Mouse (Mus musculus): ENCODE results near the gene Gm20388. TPM values are rescaled to one million over a fixed set of nuclear protein-coding genes. Genes with fewer than 3 reads are reported as not detected.
A peak's percentile ranks its signal among the peaks of the same experiment; 100 is the strongest.

The Gm20388 gene
- polyA plus RNA-seq, 1 experiment = 49.7 TPM

GRCm38 (mm10) chr8:122586749-122587148 is 2676.1 kb downstream of the Gm20388 start:
- no peak overlapping the region for H3K4me3 ChIP-seq (ENCODE audit: insufficient read depth, low read depth, low read length)
- no peak for TF ChIP-seq POLR2A (IDR thresholded peaks at IDR 0.05; ENCODE audit: low read depth, low read length)
- no peak for TF ChIP-seq CTCF (conservative IDR thresholded peaks at IDR 0.05; ENCODE audit: insufficient read depth, insufficient read length, low read depth, low read length)
- no peak for DNase-seq

GRCm38 (mm10) chr8:122593240-122593639 is 2682.6 kb downstream of the Gm20388 start:
- TF ChIP-seq CTCF (conservative IDR thresholded peaks at IDR 0.05; ENCODE audit: insufficient read depth, insufficient read length, low read depth, low read length) (no peak), POLR2A (IDR thresholded peaks at IDR 0.05; ENCODE audit: low read depth, low read length) (no peak)
- no peak for DNase-seq
- Histone ChIP-seq H3K27me3 (replicated peaks; ENCODE audit: control insufficient read depth, insufficient read depth, low read length) (no peaks in the 10 kb centered on the region), H3K4me3 (ENCODE audit: insufficient read depth, low read depth, low read length) (no peak overlapping the region), H3K27ac (ENCODE audit: insufficient read depth, low read depth, low read length) (no peak overlapping the region), H3K36me3 (ENCODE audit: control insufficient read depth, insufficient read depth, low read length) (no peaks in the 10 kb centered on the region), H3K4me1 (ENCODE audit: control insufficient read depth, insufficient read depth, low read length) (no peaks in the 10 kb centered on the region)
- WGBS = 77% methylated on average over 12 of the region's 12 CpGs

More at GRCm38 (mm10) chr8:122586749-122587148, 2676.1 kb downstream of the Gm20388 start:
- H3K27me3 ChIP-seq (replicated peaks; ENCODE audit: control insufficient read depth, insufficient read depth, low read length) = no peaks in the 10 kb centered on the region
- 68% methylated on average over 10 of the region's 10 CpGs for WGBS
- H3K36me3 ChIP-seq (ENCODE audit: control insufficient read depth, insufficient read depth, low read length) = no peaks in the 10 kb centered on the region
- H3K27ac ChIP-seq (ENCODE audit: insufficient read depth, low read depth, low read length) = no peak overlapping the region
- H3K4me1 ChIP-seq (ENCODE audit: control insufficient read depth, insufficient read depth, low read length) = peaks cover 19% of the 10 kb centered on the region

- no peak for DNase-seq
- H3K4me3 ChIP-seq (ENCODE audit: insufficient read depth, low read depth, low read length) = no peak overlapping the region
- no peaks in the 10 kb centered on the region for H3K27me3 ChIP-seq (replicated peaks; ENCODE audit: control insufficient read depth, insufficient read depth, low read length)
- TF ChIP-seq CTCF (conservative IDR thresholded peaks at IDR 0.05; ENCODE audit: insufficient read depth, insufficient read length, low read depth, low read length) = no peak
- TF ChIP-seq POLR2A (IDR thresholded peaks at IDR 0.05; ENCODE audit: low read depth, low read length) = no peak
- no peaks in the 10 kb centered on the region for H3K4me1 ChIP-seq (ENCODE audit: control insufficient read depth, insufficient read depth, low read length)
- 90% methylated on average over 19 of the region's 19 CpGs for WGBS
- H3K27ac ChIP-seq (ENCODE audit: insufficient read depth, low read depth, low read length) = no peak overlapping the region
- no peaks in the 10 kb centered on the region for H3K36me3 ChIP-seq (ENCODE audit: control insufficient read depth, insufficient read depth, low read length)
Measured at GRCm38 (mm10) chr8:122593783-122594507, 2683.3 kb downstream of the Gm20388 start.

DNA sequence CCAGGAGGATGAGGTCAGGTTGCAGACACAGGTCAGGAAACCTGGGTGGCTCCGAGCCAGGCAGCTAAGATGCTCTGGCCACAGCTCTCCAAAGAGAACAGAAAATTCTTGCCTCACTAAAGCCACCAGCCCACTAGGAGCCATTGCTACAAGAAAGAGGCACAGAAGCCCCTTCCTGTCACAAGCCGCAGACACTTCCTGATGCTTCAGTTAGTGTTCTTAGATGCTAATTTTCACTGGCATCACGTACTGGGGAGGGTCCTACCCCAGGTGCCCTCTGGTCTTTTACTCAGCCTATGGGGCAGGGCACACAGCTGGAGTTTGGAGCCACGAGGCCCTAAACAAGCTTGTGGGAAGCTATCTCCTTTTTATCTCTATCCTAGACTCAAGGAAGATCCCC is 2685.4 kb downstream of the Gm20388 start:
- H3K27ac ChIP-seq (ENCODE audit: insufficient read depth, low read depth, low read length) = no peak overlapping the region
- no peaks in the 10 kb centered on the region for H3K27me3 ChIP-seq (replicated peaks; ENCODE audit: control insufficient read depth, insufficient read depth, low read length)
- 69% methylated on average over 4 of the region's 4 CpGs for WGBS
- TF ChIP-seq POLR2A (IDR thresholded peaks at IDR 0.05; ENCODE audit: low read depth, low read length) (no peak), CTCF (conservative IDR thresholded peaks at IDR 0.05; ENCODE audit: insufficient read depth, insufficient read length, low read depth, low read length) (no peak)
- H3K4me3 ChIP-seq (ENCODE audit: insufficient read depth, low read depth, low read length) = no peak overlapping the region
- H3K4me1 ChIP-seq (ENCODE audit: control insufficient read depth, insufficient read depth, low read length) = peaks cover 5% of the 10 kb centered on the region; the same call in 1 of the 2 replicates
- no peaks in the 10 kb centered on the region for H3K36me3 ChIP-seq (ENCODE audit: control insufficient read depth, insufficient read depth, low read length)
- no peak for DNase-seq

DNA sequence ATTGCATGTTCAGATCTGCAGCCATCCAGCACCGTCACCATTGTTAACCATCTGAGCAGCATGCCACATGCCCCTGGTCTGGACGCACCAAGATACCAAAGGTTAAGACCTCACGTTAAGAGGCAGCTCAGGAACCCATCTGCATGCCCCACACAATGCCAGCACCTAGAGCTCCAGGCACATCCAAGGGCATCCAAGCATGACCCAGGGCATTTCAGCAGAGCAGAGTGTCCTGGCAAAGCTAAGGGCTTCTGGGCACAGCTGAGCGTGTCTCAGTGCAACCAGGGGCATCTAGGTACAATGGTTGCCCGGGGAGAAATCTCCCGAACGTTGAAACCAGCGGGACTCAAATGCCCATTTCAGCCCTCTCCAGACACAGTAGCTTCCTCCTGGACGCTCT is 2690.0 kb downstream of the Gm20388 start:
- no peak for TF ChIP-seq CTCF (conservative IDR thresholded peaks at IDR 0.05; ENCODE audit: insufficient read depth, insufficient read length, low read depth, low read length)
- no peak for TF ChIP-seq POLR2A (IDR thresholded peaks at IDR 0.05; ENCODE audit: low read depth, low read length)
- H3K36me3 ChIP-seq (ENCODE audit: control insufficient read depth, insufficient read depth, low read length) = no peaks in the 10 kb centered on the region
- DNase-seq = peak; percentile 91
- H3K27ac ChIP-seq (ENCODE audit: insufficient read depth, low read depth, low read length) = no peak overlapping the region
- 59% methylated on average over 9 of the region's 9 CpGs for WGBS
- no peak overlapping the region for H3K4me3 ChIP-seq (ENCODE audit: insufficient read depth, low read depth, low read length)
- peaks cover 10% of the 10 kb centered on the region; the same call in 1 of the 2 replicates for H3K4me1 ChIP-seq (ENCODE audit: control insufficient read depth, insufficient read depth, low read length)
- no peaks in the 10 kb centered on the region for H3K27me3 ChIP-seq (replicated peaks; ENCODE audit: control insufficient read depth, insufficient read depth, low read length)

DNA sequence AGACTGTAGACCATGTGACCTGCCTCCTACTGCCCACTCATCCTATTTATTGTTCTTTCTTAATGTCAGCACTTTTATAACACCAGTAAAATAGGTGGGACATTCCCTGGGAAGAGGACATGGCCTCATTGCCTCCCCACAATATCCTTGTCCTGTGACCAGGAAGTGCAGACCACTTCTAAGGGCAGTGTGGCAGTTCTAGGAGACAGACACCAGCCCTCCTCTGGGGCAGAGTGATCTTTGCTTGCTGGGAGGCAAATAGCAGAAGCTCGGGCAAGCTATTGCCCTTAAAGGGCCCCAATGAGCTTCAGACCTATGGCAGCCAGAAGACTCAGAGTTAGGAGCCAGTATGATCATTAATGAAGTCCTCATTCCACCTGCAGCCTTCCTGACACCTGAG is 2694.0 kb downstream of the Gm20388 start:
- 40% methylated on average over 1 of the region's 1 CpGs for WGBS
- DNase-seq = no peak
- TF ChIP-seq POLR2A (IDR thresholded peaks at IDR 0.05; ENCODE audit: low read depth, low read length) = no peak
- no peak for TF ChIP-seq CTCF (conservative IDR thresholded peaks at IDR 0.05; ENCODE audit: insufficient read depth, insufficient read length, low read depth, low read length)
- Histone ChIP-seq H3K4me1 (ENCODE audit: control insufficient read depth, insufficient read depth, low read length) (peaks cover 23% of the 10 kb centered on the region), H3K27ac (ENCODE audit: insufficient read depth, low read depth, low read length) (no peak overlapping the region), H3K27me3 (replicated peaks; ENCODE audit: control insufficient read depth, insufficient read depth, low read length) (no peaks in the 10 kb centered on the region), H3K36me3 (ENCODE audit: control insufficient read depth, insufficient read depth, low read length) (no peaks in the 10 kb centered on the region), H3K4me3 (ENCODE audit: insufficient read depth, low read depth, low read length) (no peak overlapping the region)

DNA sequence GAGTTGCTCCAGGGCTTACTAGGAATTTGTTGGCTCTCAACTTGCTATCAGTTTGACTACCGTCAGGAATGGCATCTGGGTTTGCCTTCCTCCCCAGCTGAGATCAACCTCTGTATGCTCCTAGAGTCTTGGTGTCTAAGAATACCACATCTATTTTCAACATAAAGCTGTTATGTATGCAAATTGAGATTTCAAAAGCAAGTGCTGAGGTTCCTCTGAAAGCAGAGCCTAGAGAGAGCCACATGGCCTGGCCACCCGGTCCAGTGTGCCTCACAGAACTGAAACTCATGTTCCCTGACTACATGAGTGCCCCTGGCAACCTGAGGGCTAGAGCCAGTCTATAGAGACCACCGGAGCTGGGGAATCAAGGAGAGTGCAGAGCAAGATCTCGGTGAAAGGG is 2694.7 kb downstream of the Gm20388 start:
- DNase-seq = no peak
- H3K4me3 ChIP-seq (ENCODE audit: insufficient read depth, low read depth, low read length) = no peak overlapping the region
- H3K4me1 ChIP-seq (ENCODE audit: control insufficient read depth, insufficient read depth, low read length) = peaks cover 20% of the 10 kb centered on the region
- WGBS = 72% methylated on average over 4 of the region's 4 CpGs
- H3K36me3 ChIP-seq (ENCODE audit: control insufficient read depth, insufficient read depth, low read length) = no peaks in the 10 kb centered on the region
- no peak overlapping the region for H3K27ac ChIP-seq (ENCODE audit: insufficient read depth, low read depth, low read length)
- TF ChIP-seq CTCF (conservative IDR thresholded peaks at IDR 0.05; ENCODE audit: insufficient read depth, insufficient read length, low read depth, low read length) (no peak), POLR2A (IDR thresholded peaks at IDR 0.05; ENCODE audit: low read depth, low read length) (no peak)
- H3K27me3 ChIP-seq (replicated peaks; ENCODE audit: control insufficient read depth, insufficient read depth, low read length) = no peaks in the 10 kb centered on the region

Measured in kidney, adult 2 months (tissue).